Mouse (Mus musculus): ENCODE results near the gene Hs2st1. TPM values are rescaled to one million over a fixed set of nuclear protein-coding genes. Genes with fewer than 3 reads are reported as not detected.

The Hs2st1 gene
- polyA plus RNA-seq, 1 experiment from 2014 or later: 7.3 TPM

GRCm38 (mm10) chr3:144446081-144446634 is 123.8 kb downstream of the Hs2st1 start:
- Histone ChIP-seq H3K36me3 (ENCODE audit: control insufficient read depth, insufficient read depth, low read length) (no peaks in the 10 kb centered on the region), H3K4me2 (no peak overlapping the region), H3K4me1 (ENCODE audit: control insufficient read depth, insufficient read depth, low read length) (peaks cover 5% of the 10 kb centered on the region; the same call in 1 of the 2 replicates), H3K27ac (ENCODE audit: low read depth, low read length) (no peak overlapping the region), H3K9ac (ENCODE audit: low read depth, low read length) (no peak overlapping the region), H3K9me3 (replicated peaks; ENCODE audit: control insufficient read depth, low read length) (no peaks in the 10 kb centered on the region), H3K27me3 (ENCODE audit: control insufficient read depth, insufficient read depth, low read length) (no peaks in the 10 kb centered on the region), H3K4me3 (ENCODE audit: low read depth, low read length) (no peak overlapping the region)
- WGBS (ENCODE audit: insufficient replicate concordance): 92% methylated on average over 14 of the region's 14 CpGs
- ATAC-seq (replicated peaks; ENCODE audit: insufficient number of reproducible peaks, low FRiP score, low TSS enrichment): no peak

GRCm38 (mm10) chr3:144437871-144438398 is 132.0 kb downstream of the Hs2st1 start:
- H3K4me3 ChIP-seq (ENCODE audit: low read depth, low read length): no peak overlapping the region
- WGBS (ENCODE audit: insufficient replicate concordance): 87% methylated on average over 14 of the region's 14 CpGs

GRCm38 (mm10) chr3:144436076-144436475 is 133.9 kb downstream of the Hs2st1 start:
- H3K4me1 ChIP-seq (ENCODE audit: control insufficient read depth, insufficient read depth, low read length): peaks cover 8% of the 10 kb centered on the region; the same call in 1 of the 2 replicates
- H3K27ac ChIP-seq (ENCODE audit: low read depth, low read length): no peak overlapping the region
- H3K9me3 ChIP-seq (replicated peaks; ENCODE audit: control insufficient read depth, low read length): no peaks in the 10 kb centered on the region
- ATAC-seq (replicated peaks; ENCODE audit: insufficient number of reproducible peaks, low FRiP score, low TSS enrichment): no peak
- H3K27me3 ChIP-seq (ENCODE audit: control insufficient read depth, insufficient read depth, low read length): no peaks in the 10 kb centered on the region
- peaks cover 4% of the 10 kb centered on the region; the same call in 1 of the 2 replicates for H3K36me3 ChIP-seq (ENCODE audit: control insufficient read depth, insufficient read depth, low read length)
- WGBS (ENCODE audit: insufficient replicate concordance): 83% methylated on average over 3 of the region's 3 CpGs
- no peak overlapping the region for H3K9ac ChIP-seq (ENCODE audit: low read depth, low read length)
- no peak overlapping the region for H3K4me2 ChIP-seq
- H3K4me3 ChIP-seq (ENCODE audit: low read depth, low read length): no peak overlapping the region

More at GRCm38 (mm10) chr3:144437871-144438398, 132.0 kb downstream of the Hs2st1 start:
- H3K9me3 ChIP-seq (replicated peaks; ENCODE audit: control insufficient read depth, low read length): no peaks in the 10 kb centered on the region
- H3K27ac ChIP-seq (ENCODE audit: low read depth, low read length): no peak overlapping the region
- H3K4me2 ChIP-seq: no peak overlapping the region
- H3K36me3 ChIP-seq (ENCODE audit: control insufficient read depth, insufficient read depth, low read length): peaks cover 4% of the 10 kb centered on the region; the same call in 1 of the 2 replicates
- ATAC-seq (replicated peaks; ENCODE audit: insufficient number of reproducible peaks, low FRiP score, low TSS enrichment): no peak
- no peak overlapping the region for H3K9ac ChIP-seq (ENCODE audit: low read depth, low read length)
- peaks cover 8% of the 10 kb centered on the region; the same call in 1 of the 2 replicates for H3K4me1 ChIP-seq (ENCODE audit: control insufficient read depth, insufficient read depth, low read length)
- no peaks in the 10 kb centered on the region for H3K27me3 ChIP-seq (ENCODE audit: control insufficient read depth, insufficient read depth, low read length)

- WGBS (ENCODE audit: insufficient replicate concordance): 86% methylated on average over 16 of the region's 16 CpGs
- Histone ChIP-seq H3K9ac (ENCODE audit: low read depth, low read length) (no peak overlapping the region), H3K27me3 (ENCODE audit: control insufficient read depth, insufficient read depth, low read length) (no peaks in the 10 kb centered on the region), H3K27ac (ENCODE audit: low read depth, low read length) (no peak overlapping the region), H3K9me3 (replicated peaks; ENCODE audit: control insufficient read depth, low read length) (no peaks in the 10 kb centered on the region), H3K36me3 (ENCODE audit: control insufficient read depth, insufficient read depth, low read length) (peaks cover 4% of the 10 kb centered on the region; the same call in 1 of the 2 replicates), H3K4me1 (ENCODE audit: control insufficient read depth, insufficient read depth, low read length) (peaks cover 8% of the 10 kb centered on the region; the same call in 1 of the 2 replicates), H3K4me2 (no peak overlapping the region), H3K4me3 (ENCODE audit: low read depth, low read length) (no peak overlapping the region)
- ATAC-seq (replicated peaks; ENCODE audit: insufficient number of reproducible peaks, low FRiP score, low TSS enrichment): no peak
Measured at GRCm38 (mm10) chr3:144435281-144435680, 134.7 kb downstream of the Hs2st1 start.

GRCm38 (mm10) chr3:144434276-144434675 is 135.7 kb downstream of the Hs2st1 start:
- H3K4me3 ChIP-seq (ENCODE audit: low read depth, low read length): no peak overlapping the region

GRCm38 (mm10) chr3:144433039-144433438 is 136.9 kb downstream of the Hs2st1 start:
- 71% methylated on average over 7 of the region's 7 CpGs for WGBS (ENCODE audit: insufficient replicate concordance)
- no peak overlapping the region for H3K27ac ChIP-seq (ENCODE audit: low read depth, low read length)
- no peak for ATAC-seq (replicated peaks; ENCODE audit: insufficient number of reproducible peaks, low FRiP score, low TSS enrichment)
- H3K4me1 ChIP-seq (ENCODE audit: control insufficient read depth, insufficient read depth, low read length): 0 out of 2 replicates have a peak, but pooled peaks cover 6% of the 10 kb centered on the region
- H3K36me3 ChIP-seq (ENCODE audit: control insufficient read depth, insufficient read depth, low read length): peaks cover 4% of the 10 kb centered on the region; the same call in 1 of the 2 replicates
- H3K9me3 ChIP-seq (replicated peaks; ENCODE audit: control insufficient read depth, low read length): no peaks in the 10 kb centered on the region
- H3K27me3 ChIP-seq (ENCODE audit: control insufficient read depth, insufficient read depth, low read length): no peaks in the 10 kb centered on the region
- H3K4me2 ChIP-seq: no peak overlapping the region
- H3K9ac ChIP-seq (ENCODE audit: low read depth, low read length): no peak overlapping the region
- H3K4me3 ChIP-seq (ENCODE audit: low read depth, low read length): no peak overlapping the region

More at GRCm38 (mm10) chr3:144434276-144434675, 135.7 kb downstream of the Hs2st1 start:
- Histone ChIP-seq H3K27me3 (ENCODE audit: control insufficient read depth, insufficient read depth, low read length) (no peaks in the 10 kb centered on the region), H3K9ac (ENCODE audit: low read depth, low read length) (no peak overlapping the region), H3K4me2 (no peak overlapping the region), H3K36me3 (ENCODE audit: control insufficient read depth, insufficient read depth, low read length) (peaks cover 4% of the 10 kb centered on the region; the same call in 1 of the 2 replicates), H3K4me1 (ENCODE audit: control insufficient read depth, insufficient read depth, low read length) (peaks cover 8% of the 10 kb centered on the region; the same call in 1 of the 2 replicates), H3K27ac (ENCODE audit: low read depth, low read length) (no peak overlapping the region), H3K9me3 (replicated peaks; ENCODE audit: control insufficient read depth, low read length) (no peaks in the 10 kb centered on the region)
- no peak for ATAC-seq (replicated peaks; ENCODE audit: insufficient number of reproducible peaks, low FRiP score, low TSS enrichment)
- WGBS (ENCODE audit: insufficient replicate concordance): 89% methylated on average over 17 of the region's 17 CpGs

- Histone ChIP-seq H3K4me3 (ENCODE audit: low read depth, low read length) (no peak overlapping the region), H3K36me3 (ENCODE audit: control insufficient read depth, insufficient read depth, low read length) (peaks cover 4% of the 10 kb centered on the region; the same call in 1 of the 2 replicates), H3K4me2 (no peak overlapping the region), H3K27ac (ENCODE audit: low read depth, low read length) (no peak overlapping the region), H3K9me3 (replicated peaks; ENCODE audit: control insufficient read depth, low read length) (no peaks in the 10 kb centered on the region), H3K27me3 (ENCODE audit: control insufficient read depth, insufficient read depth, low read length) (no peaks in the 10 kb centered on the region), H3K4me1 (ENCODE audit: control insufficient read depth, insufficient read depth, low read length) (no peaks in the 10 kb centered on the region), H3K9ac (ENCODE audit: low read depth, low read length) (no peak overlapping the region)
- 71% methylated on average over 10 of the region's 10 CpGs for WGBS (ENCODE audit: insufficient replicate concordance)
- ATAC-seq (replicated peaks; ENCODE audit: insufficient number of reproducible peaks, low FRiP score, low TSS enrichment): no peak
Measured at GRCm38 (mm10) chr3:144432143-144432577, 137.8 kb downstream of the Hs2st1 start.

- WGBS (ENCODE audit: insufficient replicate concordance): 75% methylated on average over 8 of the region's 8 CpGs
- H3K4me3 ChIP-seq (ENCODE audit: low read depth, low read length): no peak overlapping the region
- H3K27me3 ChIP-seq (ENCODE audit: control insufficient read depth, insufficient read depth, low read length): no peaks in the 10 kb centered on the region
- ATAC-seq (replicated peaks; ENCODE audit: insufficient number of reproducible peaks, low FRiP score, low TSS enrichment): no peak
- H3K9me3 ChIP-seq (replicated peaks; ENCODE audit: control insufficient read depth, low read length): no peaks in the 10 kb centered on the region
- H3K36me3 ChIP-seq (ENCODE audit: control insufficient read depth, insufficient read depth, low read length): no peaks in the 10 kb centered on the region; the same call in 1 of the 2 replicates
- no peak overlapping the region for H3K4me2 ChIP-seq
- H3K27ac ChIP-seq (ENCODE audit: low read depth, low read length): no peak overlapping the region
- H3K9ac ChIP-seq (ENCODE audit: low read depth, low read length): no peak overlapping the region
- H3K4me1 ChIP-seq (ENCODE audit: control insufficient read depth, insufficient read depth, low read length): no peaks in the 10 kb centered on the region
Measured at GRCm38 (mm10) chr3:144428514-144429431, 141.2 kb downstream of the Hs2st1 start.

Data from heart, embryonic 11.5 days (tissue).